Mouse (Mus musculus) cerebellum, adult 2 months (tissue): Measurements from ENCODE around the gene Cntn2.

Source experiments
- CTCF ChIP-seq: fragments of 200-500 bp; IDR thresholded peaks from 2 replicates; pipeline ENCODE4 v1.5.1; 2011; ENCODE audit warnings: low read depth, mild to moderate bottlenecking, control low read depth, low read length, moderate library complexity, borderline replicate concordance; ENCODE audit not compliant: insufficient read depth
- POLR2A ChIP-seq: fragments of 200-500 bp; IDR thresholded peaks from 2 replicates; pipeline ENCODE4 v1.6.1; 2011; ENCODE audit warnings: low read length, control low read depth, borderline replicate concordance; ENCODE audit not compliant: insufficient read depth

- TF ChIP-seq CTCF (peak; percentile 60), POLR2A (no peak)
Measured at GRCm38 (mm10) chr1:132523920-132524319, 19.1 kb downstream of the Cntn2 start.
